Mouse (Mus musculus) adrenal gland, postnatal 10 days (tissue): ENCODE results near the gene Ddx49. TPM values are rescaled to one million over a fixed set of nuclear protein-coding genes. Genes with fewer than 3 reads are reported as not detected.

Experiments
- DNase-seq: peaks from one replicate; pipeline ENCODE4 v3.0.0; 2021; ENCODE audit warnings: mixed read lengths
- long read RNA-seq, 2 experiments: library from polyadenylated mRNA; stranded (forward); transcript quantifications; one replicate each; pipeline ENCODE4 v2.0.0; 2021
- total RNA-seq, 2 experiments: library from RNA; stranded (reverse); gene quantifications; 2 replicates each; pipeline ENCODE4 v1.2.3; 2021

The Ddx49 gene
- total RNA-seq = 10 to 100 TPM; 63.4 to 67.7 TPM
- long read RNA-seq, experiment 1, transcript Ddx49-201 (13 exons, 2,137 nt) = major isoform, 52 of 72 reads
- long read RNA-seq, experiment 1, partial matches to known transcripts = 4 of 72 reads
- long read RNA-seq, experiment 1, other reads (novel, unspliced or antisense) = 16 of 72 reads
- long read RNA-seq, experiment 2, transcript Ddx49-201 (13 exons, 2,137 nt) = major isoform, 22 of 35 reads
- long read RNA-seq, experiment 2, partial matches to known transcripts = 5 of 35 reads
- long read RNA-seq, experiment 2, other reads (novel, unspliced or antisense) = 7 of 35 reads

GRCm38 (mm10) chr8:70302358-70302890 lies at the start of gene Ddx49, which contains the start of gene Cope:
TSS of gene Ddx49 (minus strand) at chr8:70302489.
TSS of gene Cope (plus strand) at chr8:70302518.
- peak; percentile 96 for DNase-seq

DNA sequence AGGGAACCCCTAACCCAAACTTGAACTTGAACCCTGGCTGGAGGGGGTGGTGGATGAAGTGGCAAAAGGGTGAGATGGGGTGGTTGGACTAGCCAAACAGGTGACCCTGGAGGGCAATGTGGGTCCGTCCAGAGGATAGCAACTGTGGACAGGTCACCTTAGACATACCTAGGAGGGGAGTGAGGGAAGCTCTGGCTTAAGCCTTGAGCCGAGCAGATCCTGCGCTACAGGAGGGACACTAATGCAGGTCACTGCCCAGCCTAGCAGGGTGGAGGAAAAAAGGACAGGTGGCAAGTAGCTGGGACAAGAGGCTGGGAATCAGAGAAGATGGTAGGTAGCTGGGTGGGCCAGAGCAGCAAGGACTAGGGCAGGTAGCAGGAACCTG lies 49.7 kb upstream of the Ddx49 start:
- DNase-seq = no peak

DNA sequence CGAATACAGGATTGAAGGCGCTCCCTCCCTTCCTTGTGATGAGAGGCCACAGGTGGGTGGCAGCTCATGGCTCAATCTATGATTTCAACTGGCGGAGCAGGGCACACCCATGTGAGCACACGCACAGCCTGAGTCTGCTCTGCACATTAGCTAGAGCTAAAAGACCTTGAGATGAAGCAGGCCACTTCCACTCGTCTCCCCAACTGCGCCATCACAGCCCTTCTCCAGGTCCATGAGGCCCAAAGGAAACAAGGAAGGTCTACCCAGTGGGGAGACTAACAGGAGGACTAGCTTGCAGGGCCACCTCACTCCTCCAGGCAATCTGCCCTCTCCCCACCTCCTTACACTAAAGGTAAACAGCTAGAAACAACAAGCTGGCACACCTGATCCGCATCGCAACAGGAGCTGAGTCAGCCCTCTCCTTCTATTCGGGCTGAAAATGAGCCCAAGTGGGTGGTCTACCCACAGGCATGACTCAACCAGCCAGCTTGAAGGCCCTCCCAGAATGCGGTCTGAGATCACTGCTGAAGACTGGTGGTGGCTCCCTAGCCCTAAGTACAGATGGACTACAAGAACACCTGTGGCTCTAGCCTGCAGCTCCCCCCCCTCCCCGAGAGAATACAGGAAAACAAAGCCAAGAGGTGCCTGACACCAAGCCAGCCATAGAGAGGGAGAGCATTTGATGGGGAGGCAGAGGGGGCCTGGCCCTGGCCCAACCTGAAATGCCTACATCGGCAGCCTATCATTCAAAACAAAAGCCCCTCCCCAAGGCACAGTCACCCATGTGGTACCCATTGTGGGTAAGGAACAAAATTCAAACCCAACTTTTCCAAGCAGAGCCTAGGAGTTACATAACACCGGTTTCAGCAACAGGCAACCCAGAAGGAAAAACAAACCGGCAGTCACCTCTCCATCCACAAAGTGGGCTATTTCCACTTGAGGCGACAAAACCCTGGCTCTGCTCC lies 49.0 kb upstream of the Ddx49 start:
- DNase-seq = no peak

- DNase-seq = no peak
Measured at GRCm38 (mm10) chr8:70347860-70348420, 45.7 kb upstream of the Ddx49 start.

DNA sequence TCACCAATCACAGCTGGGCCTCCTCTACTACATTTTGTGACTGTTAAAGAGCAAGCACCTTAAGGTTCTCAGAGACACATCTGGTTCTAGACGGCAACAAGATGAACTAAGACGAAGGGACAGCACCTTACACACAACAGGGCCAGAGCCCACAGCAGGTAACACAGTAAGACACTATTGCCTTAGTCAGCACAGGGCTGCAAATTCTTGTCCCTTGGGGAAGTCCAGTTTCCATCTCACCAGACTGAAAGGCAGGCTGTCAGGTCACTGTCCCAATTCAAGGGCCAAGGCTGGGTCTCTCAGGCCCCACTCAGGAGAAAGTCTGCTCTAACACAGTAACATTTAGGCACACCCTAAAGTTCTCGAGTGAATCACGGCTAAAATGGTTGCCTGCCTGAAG lies 45.2 kb upstream of the Ddx49 start:
- no peak for DNase-seq

- DNase-seq = no peak
Measured at GRCm38 (mm10) chr8:70344279-70344678, 42.0 kb upstream of the Ddx49 start.

- peak; percentile 58 for DNase-seq
Measured at GRCm38 (mm10) chr8:70343696-70344095, 41.4 kb upstream of the Ddx49 start.

DNA sequence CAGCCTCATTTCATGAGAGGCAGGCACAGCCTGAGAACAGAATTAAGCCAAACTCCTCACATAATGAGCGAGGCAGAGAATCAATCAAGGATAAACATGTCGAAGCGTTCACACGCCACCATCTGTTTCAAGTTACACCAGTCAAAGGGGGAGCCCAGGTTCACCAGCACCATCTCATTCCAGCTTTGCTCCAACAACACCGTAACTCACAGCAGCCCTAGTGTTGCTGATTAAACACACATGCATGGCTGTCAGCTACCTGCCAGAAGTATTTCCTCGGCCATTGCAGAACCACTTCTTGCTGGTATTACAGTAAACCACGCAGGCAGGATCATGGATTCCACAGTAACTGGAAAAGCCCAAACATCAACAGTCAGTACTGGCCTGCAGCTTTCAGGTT lies 40.8 kb upstream of the Ddx49 start:
- DNase-seq = no peak

DNA sequence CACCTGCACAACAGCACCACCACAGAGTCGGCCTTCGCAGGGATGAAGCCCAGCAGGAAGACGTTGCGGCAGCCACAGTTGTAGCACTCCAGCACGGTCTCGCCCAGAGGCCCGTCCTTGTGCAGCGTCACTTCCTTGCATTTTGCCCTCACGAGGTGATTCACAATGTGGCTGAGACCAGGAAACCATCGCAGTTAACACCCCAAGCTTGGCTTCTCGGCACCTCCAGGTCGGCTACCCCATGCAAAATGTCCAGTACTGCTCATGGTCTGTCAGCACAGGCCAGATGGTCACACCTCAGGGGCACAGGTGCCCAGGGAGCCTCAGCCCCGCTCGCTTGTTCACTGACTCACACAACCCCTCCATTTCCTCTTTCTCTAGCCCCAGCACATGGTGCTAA lies 39.7 kb upstream of the Ddx49 start:
- no peak for DNase-seq

DNA sequence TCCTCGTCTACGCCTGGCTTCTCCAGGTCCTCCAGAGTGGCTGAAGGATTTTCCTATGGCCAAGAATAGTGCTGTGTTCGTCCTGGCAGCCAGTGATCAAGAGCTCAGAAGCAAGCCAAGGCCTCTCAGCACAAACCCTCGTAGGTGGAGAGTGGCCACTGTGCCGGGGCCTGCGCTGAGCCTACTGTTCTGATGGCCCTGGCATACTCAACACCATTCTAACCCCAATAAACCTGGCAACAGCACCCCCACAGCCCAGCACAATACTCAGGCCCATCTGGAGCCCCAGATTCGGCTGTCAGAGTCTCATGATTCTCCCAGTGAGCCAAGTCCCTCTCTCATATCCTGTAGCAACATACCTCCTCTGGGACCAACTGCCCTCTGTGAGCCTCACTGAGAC lies 38.4 kb upstream of the Ddx49 start:
- no peak for DNase-seq

- DNase-seq = no peak
Measured at GRCm38 (mm10) chr8:70338931-70339330, 36.6 kb upstream of the Ddx49 start.

DNA sequence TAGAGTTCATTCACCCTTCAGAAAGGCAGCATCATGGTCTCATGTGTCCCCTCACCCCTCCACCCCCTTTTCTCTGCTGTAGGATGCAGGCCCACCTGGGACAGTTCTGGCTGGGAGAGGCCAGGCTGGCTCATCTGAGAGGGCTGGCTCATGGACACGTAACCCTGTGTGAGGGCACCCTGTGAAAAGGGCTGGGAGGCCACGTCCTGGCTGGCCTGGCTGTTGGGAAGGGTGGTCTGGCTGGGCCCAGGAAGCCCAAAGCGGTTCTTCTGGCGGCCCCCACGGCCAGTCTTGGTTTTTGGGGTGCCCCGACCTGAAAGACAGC lies 30.6 kb upstream of the Ddx49 start:
- no peak for DNase-seq

GRCm38 (mm10) chr8:70332070-70332877 lies 30.0 kb upstream of the Ddx49 start:
- peak; percentile 84 for DNase-seq

GRCm38 (mm10) chr8:70331526-70331925 lies 29.2 kb upstream of the Ddx49 start:
- no peak for DNase-seq

GRCm38 (mm10) chr8:70330741-70331364 lies 28.6 kb upstream of the Ddx49 start:
- DNase-seq = peak; percentile 81

GRCm38 (mm10) chr8:70329835-70330740 lies 27.8 kb upstream of the Ddx49 start:
- DNase-seq = peak; percentile 42

DNA sequence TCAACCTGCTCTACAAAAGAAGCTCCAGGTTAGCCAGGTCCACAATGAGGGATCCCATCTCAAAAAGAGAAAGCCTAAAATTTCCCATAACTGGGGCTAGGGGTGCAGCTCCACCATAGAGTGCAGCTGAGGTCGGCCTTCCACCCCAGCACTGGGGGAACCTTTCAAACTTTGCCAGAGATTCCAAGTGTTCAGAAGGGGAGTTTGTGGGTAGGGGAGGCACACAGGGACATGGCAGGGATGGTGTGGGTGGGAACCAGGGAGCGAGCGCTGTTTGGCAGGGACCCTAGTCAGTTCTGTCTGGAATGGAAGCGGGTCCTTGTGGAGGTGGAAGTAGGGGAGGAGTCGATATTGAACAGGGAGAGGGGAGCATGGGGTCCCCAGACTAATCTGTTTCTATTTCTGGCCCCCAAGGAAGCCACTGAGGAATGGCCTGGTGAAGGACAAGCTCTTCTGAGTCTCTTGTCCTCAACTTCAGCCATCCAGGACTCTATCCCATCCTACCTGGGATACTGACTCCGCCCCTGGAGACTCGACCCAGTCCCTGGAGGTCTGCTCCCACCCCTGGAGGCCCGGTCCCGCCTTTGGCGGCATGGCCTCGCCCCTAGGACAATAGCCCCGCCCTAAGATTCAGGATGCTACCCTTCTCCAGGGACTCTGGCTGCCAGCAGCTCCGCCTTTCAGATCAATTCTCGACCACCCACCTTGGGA lies 27.0 kb upstream of the Ddx49 start, which contains the start of gene Gdf1:
Gene Gdf1 (plus strand): TSS at position 694 of the 711 bp plus-strand sequence.
- no peak for DNase-seq

- no peak for DNase-seq
Measured at GRCm38 (mm10) chr8:70327512-70327911, 25.2 kb upstream of the Ddx49 start.

- no peak for DNase-seq
Measured at GRCm38 (mm10) chr8:70323716-70324115, 21.4 kb upstream of the Ddx49 start.

- no peak for DNase-seq
Measured at GRCm38 (mm10) chr8:70317872-70318271, 15.6 kb upstream of the Ddx49 start.
